Mouse (Mus musculus) embryonic fibroblast, embryonic 13.5 days (primary cell): ENCODE results near the gene Polr2h. TPM values are rescaled to one million over a fixed set of nuclear protein-coding genes. Genes with fewer than 3 reads are reported as not detected.

ENCODE experiments used
- H3K27ac ChIP-seq: 2 replicates; pipeline ENCODE4 v1.5.1; 2012; ENCODE audit warnings: low read length, control low read depth, inconsistent platforms; ENCODE audit not compliant: insufficient read depth
- H3K4me1 ChIP-seq: 2 replicates; pipeline ENCODE4 v1.6.1; 2011; ENCODE audit warnings: low read length; ENCODE audit not compliant: control insufficient read depth, insufficient read depth
- H3K4me3 ChIP-seq: 2 replicates; pipeline ENCODE4 v1.5.1; 2011; ENCODE audit warnings: mild to moderate bottlenecking, control low read depth, low read length; ENCODE audit not compliant: insufficient read depth
- CTCF ChIP-seq: IDR thresholded peaks from 2 replicates; pipeline ENCODE4 v1.5.1; 2011; ENCODE audit warnings: mild to moderate bottlenecking, control low read depth, low read length, moderate library complexity, borderline replicate concordance; ENCODE audit not compliant: insufficient read depth
- POLR2A ChIP-seq: IDR thresholded peaks from 2 replicates; pipeline ENCODE4 v1.6.1; 2011; ENCODE audit warnings: low read depth, mild to moderate bottlenecking, control low read depth, low read length, moderate library complexity
- polyA plus RNA-seq: library from polyadenylated mRNA; stranded (reverse); fragments of >200 nt; gene quantifications from 2 replicates; pipeline ENCODE4 v1.2.4, GENCODE M21; 2011; ENCODE audit warnings: low read depth; ENCODE audit not compliant: missing spikeins, insufficient read length

Polr2h gene
- polyA plus RNA-seq, 1 experiment: 38.8 TPM

DNA sequence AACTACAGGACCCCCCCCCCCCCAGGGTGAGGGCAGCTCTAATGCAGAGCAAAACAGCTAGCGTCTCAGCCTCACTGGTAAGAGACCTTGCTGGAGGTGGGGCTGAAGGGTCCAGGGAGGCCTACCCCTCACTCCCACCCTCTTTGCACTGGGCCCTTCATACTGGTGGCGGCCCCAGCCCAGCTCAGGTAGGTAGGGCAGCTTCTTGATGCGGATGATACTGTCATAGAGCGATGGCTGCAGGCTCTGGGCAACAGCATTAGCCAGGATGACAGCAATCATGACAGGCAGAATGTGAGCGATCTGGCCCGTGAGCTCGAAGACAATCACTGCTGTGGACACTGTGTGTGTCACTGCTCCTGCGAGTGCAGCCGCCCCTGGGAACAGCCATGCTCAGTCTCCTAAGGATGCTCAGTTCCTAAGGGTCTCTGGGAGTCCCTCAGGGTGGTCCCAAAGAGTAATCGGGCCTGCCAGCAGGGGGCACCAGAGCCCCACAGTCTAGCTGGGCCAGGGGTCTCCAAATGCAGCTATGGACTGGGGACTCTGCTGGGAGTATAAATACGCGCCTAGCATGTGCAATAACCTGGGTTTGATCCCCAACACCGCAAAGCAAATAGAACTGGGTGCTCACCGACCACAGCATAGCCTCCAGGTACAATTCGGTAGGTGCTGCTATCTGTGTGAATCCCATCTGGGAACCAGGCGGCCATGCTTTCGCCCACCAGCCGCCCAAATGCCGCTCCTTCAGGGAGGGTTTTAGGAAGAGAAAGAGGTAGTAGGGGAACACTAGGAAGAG is 8.3 kb upstream of the Polr2h start:
- no peak overlapping the region for H3K4me3 ChIP-seq
- no peaks in the 10 kb centered on the region for H3K4me1 ChIP-seq
- H3K27ac ChIP-seq: no peak overlapping the region
- TF ChIP-seq POLR2A: no peak
- peak; percentile 26; the same call in 1 of the 2 replicates for TF ChIP-seq CTCF

DNA sequence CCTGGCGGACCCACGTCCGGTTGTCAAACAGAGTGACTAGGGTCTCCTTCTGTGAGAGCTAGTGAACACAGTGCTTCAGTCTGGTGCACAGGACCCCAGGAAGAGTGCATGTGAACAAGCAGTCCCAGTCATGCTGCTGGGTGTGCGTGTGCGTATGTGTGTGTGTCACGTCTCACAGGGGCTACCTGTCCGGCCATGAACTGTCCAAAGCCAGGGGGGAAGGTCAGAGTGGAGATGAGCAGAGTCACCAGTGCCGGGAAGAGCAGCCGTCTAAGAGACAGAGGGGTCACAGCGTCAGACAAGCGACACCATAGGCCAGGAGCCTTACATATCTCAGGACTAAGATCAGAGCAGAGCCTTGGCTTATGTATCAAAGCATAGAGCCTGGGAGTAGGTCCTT is 7.1 kb upstream of the Polr2h start:
- Histone ChIP-seq H3K4me3 (no peak overlapping the region), H3K27ac (no peak overlapping the region), H3K4me1 (peaks cover 3% of the 10 kb centered on the region; the same call in 1 of the 2 replicates)
- TF ChIP-seq CTCF: no peak
- no peak for TF ChIP-seq POLR2A

DNA sequence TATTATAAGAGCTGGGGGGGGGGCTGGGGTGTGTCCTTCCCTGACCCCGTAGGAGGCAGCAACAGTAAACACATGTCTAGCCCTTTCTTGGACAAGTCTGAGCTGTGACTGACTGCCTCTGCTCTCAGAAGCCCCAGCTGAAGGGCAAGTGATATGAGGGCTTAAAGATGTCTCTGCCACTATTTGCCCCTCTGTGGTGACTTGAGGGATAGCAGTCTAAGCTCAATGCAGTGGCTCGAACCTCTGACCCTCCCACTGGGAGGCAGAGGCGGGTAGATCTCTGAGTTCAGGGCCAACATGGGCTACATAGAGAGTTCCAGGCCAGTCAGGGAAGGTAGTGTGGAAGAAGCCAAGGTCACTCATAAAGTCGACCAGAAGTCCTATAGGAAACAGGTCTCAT is 6.7 kb upstream of the Polr2h start:
- Histone ChIP-seq H3K4me1 (peaks cover 3% of the 10 kb centered on the region; the same call in 1 of the 2 replicates), H3K27ac (no peak overlapping the region), H3K4me3 (no peak overlapping the region)
- TF ChIP-seq CTCF (no peak), POLR2A (no peak)

DNA sequence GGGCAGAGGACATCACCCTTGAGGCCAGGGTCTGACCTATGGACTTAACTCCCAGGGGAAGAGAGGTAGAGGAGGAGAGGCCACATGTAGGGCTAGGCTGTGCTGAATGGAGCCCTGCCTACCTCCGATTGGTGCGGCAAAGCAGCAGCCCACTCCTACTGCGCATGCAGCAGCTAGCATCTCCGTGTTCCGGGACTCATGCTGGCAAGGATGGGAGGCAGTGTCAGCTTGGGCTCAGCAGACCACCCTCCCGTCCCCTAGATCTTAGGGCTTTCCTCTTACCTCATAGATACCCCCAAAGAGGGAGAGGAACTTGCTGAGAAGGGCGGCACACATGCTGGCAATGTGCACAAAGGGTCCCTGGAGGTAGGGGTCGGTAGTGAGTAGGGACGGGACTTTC is 5.3 kb upstream of the Polr2h start:
- peaks cover 3% of the 10 kb centered on the region; the same call in 1 of the 2 replicates for H3K4me1 ChIP-seq
- H3K27ac ChIP-seq: no peak overlapping the region
- no peak for TF ChIP-seq CTCF
- no peak overlapping the region for H3K4me3 ChIP-seq

DNA sequence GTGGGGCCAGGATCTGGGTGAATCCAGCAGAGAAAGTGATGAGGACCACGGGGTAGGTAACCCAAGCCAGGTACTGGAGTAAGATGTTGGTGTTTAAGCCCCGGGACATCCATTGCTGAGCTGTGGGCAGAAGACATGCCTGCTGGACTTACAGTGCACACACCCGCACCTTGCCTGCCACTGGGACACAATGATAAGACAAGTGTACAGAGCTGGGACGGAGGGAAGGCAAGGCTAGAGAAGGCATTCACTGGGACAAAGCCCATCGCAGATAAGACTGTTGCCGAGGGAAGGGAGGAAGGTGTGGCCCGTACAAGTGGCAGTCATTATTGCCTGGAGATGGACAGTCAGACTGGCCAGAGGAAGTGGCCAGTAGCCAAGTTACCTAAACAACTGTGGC is 4.6 kb upstream of the Polr2h start:
- peaks cover 3% of the 10 kb centered on the region; the same call in 1 of the 2 replicates for H3K4me1 ChIP-seq
- H3K4me3 ChIP-seq: no peak overlapping the region
- TF ChIP-seq CTCF (no peak), POLR2A (no peak)
- no peak overlapping the region for H3K27ac ChIP-seq

DNA sequence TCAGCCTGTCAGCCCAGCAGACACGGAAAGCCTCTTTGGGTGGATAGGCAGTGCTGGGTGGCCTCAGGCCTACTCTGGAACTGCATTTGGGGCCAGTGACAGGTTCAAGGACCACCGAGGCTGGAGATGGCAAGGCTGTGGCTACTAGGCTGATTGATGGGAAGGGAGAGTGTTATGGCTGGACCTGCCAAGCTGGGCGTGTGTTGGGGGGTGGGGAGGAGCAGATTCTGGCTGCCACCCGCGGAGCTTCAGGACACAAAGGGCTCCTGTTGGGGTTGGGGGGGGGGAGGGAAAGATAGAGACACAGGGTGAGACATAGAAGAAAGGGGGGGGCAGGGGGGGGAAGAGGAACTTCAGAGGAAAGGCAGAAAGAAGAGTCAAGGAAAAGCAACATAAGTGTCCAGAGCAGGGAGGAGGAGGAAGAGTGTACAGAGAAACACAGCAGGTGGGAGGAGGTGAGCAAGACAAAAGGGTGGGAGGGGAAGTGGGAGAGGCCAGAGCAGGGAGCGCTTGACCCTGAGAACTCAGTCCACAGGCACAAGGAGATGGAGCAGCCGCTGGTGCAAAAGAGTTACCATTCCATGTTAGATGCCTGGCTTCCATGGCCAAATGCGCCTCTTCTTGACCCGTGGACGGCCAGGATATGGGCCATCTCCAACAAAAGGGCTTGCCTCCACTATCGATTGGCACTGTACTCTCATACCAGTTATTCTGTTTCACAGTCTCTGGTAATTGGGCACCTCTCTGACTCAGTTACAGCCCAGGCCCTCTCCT is 3.0 kb upstream of the Polr2h start:
- no peak overlapping the region for H3K27ac ChIP-seq
- H3K4me1 ChIP-seq: peaks cover 3% of the 10 kb centered on the region; the same call in 1 of the 2 replicates

DNA sequence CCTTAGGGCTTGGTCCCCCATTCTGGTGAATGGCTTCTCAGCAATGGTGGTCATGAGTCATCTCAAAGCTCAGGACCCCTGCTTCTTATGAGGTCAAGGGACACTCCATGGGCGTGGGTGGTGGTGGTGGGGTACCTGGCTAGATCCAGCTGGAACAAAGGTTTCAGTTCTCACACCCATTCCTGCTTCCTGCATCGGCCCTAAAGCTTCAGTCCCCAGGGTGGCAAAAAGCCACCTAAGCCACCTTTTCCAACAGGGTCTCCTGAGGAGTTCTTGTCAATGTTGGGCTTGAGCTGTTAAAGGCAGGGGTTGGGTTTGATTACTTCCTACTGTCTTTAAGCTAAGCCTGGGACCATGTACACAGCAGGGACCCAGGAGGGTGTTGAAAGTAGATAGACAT is 2.3 kb upstream of the Polr2h start:
- Histone ChIP-seq H3K27ac (no peak overlapping the region), H3K4me1 (peaks cover 3% of the 10 kb centered on the region; the same call in 1 of the 2 replicates), H3K4me3 (peak overlapping the region; percentile 71)
- TF ChIP-seq CTCF: no peak
- no peak for TF ChIP-seq POLR2A

More for the DNA sequence above, 3.0 kb upstream of the Polr2h start:
- no peak for TF ChIP-seq POLR2A
- no peak for TF ChIP-seq CTCF
- peak overlapping the region; percentile 71; the same call in 1 of the 2 replicates for H3K4me3 ChIP-seq

DNA sequence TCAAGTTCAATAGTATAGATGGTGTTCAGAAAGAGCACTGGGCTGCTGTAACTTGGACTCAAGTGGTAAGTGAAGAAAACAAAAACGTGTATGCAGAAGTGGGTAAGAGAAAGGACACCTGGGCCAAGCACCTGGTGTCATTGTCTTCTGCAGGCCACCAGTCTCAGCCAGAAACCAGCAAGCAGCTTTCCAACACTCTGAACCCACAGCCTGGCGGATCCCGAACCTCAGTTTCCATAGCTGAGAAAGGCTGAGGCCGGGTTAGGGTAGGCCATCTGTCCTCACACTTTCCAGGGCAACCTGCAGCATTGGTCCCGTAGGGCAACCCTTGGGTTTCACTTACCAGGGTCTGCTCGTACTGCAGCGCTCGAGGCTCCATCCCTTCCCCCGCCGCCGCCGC is 1.9 kb upstream of the Polr2h start:
- Histone ChIP-seq H3K27ac (peak overlapping the region; percentile 80), H3K4me1 (peaks cover 3% of the 10 kb centered on the region; the same call in 1 of the 2 replicates), H3K4me3 (peak overlapping the region; percentile 71)
- TF ChIP-seq CTCF (no peak), POLR2A (no peak)

DNA sequence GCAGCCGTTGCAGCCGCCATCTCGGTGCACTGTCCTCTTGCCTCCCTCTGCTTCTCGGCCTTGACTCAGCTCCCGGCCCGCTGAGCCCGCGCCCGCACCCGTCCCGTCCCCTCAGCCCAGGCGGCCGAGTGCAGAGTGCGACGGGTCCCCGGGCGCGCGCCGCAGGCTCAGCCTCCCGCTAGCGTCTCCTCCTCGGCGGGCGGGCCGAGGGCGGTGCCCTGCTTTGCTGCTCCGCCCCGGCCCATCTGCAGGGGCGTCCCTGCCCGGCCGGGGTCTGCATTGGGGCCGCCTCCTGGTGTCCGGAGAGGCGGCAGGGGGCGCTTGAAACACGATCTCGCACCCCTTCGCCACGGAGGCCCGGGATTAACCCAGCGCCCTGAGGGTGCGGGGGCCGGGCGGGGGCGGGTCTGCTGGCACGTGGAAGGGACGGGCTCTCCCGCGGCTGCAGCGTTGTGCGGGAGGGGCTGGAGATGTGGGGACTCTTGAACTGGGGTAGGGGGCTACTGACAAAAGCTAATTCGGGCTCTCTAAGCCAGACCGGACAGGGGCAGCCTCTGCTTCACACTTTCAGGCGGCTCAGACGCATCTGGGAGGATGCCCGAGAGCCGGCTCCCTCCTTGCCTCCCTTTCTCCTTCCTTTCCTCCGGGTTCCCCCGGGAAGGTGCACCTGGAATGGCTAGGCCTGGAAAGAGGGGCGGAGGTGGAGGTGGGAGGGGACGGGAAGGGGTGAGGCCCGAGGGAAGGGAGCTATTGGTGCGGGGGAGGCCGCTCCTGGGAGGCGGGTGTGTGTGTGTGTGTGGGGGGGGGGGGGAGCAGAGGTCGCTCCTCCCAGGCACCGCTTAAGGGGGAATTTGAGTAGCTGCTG is 1.3 kb upstream of the Polr2h start:
- H3K27ac ChIP-seq: peak overlapping the region; percentile 80
- TF ChIP-seq CTCF (no peak), POLR2A (peak; percentile 94)

More for the DNA sequence above, 1.3 kb upstream of the Polr2h start:
- Histone ChIP-seq H3K4me1 (peaks cover 3% of the 10 kb centered on the region; the same call in 1 of the 2 replicates), H3K4me3 (peak overlapping the region; percentile 71)
